Comparison of ENCODE assay signal across 21 mouse cellular contexts in the genomic region with DNA sequence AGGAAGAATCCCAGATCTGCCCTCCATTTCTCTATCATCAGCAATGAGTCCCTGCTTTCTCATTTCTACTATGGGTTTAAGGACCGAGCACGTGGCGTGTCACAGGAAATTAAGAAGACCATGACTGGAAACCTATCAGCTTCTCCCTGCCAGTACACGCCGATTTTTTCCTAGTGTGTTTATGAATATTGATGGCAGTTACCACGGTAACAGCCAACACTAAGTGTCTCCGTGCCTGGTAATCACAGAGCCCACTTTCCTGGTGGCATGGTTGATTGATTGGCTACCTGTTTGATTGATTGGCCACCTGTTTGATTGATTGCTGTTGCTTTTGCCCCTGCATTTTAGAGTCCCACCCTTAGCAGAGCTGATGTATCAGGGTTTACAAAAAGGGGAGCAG. TPM values are rescaled to one million over a fixed set of nuclear protein-coding genes. Genes with fewer than 3 reads are reported as not detected.
DNase-seq lines count a peak whose midpoint lies in the region; ATAC-seq and TF ChIP-seq lines count a peak whose summit lies in the region.
"Had no signal": no experiment of that assay in that cellular context is flagged by ENCODE, and none has a peak within 500 bp of the region (broad histone marks: within the 10 kb centered on the region; RNA-seq: fewer than 3 reads in every experiment).

No protein-coding gene starts in this region.

- H3K4me3 ChIP-seq in forebrain, embryonic 12.5 days (replicated peaks): no peak overlapping the region
- no peak overlapping the region for H3K4me3 ChIP-seq in forebrain, embryonic 13.5 days
- H3K4me3 ChIP-seq in layer of hippocampus, adult 2 months: no peak overlapping the region
- H3K4me3 ChIP-seq in midbrain, embryonic 13.5 days (replicated peaks): no peak overlapping the region
- H3K4me3 ChIP-seq in midbrain, embryonic 11.5 days (ENCODE audit: low read depth, low read length): no peak overlapping the region
- no peak overlapping the region for H3K4me3 ChIP-seq in midbrain, postnatal 0 days (ENCODE audit: low read depth, low read length)
- H3K4me3 ChIP-seq: embryonic facial prominence, embryonic 10.5 days; heart, embryonic 10.5 days had no signal

- peak in 1 of 2 experiments; percentile 19 for DNase-seq in layer of hippocampus, adult 2 months (ENCODE audit: low spot score in 2 of 2)
- DNase-seq in layer of hippocampus, adult 9-10 months (ENCODE audit: low spot score): no peak
- no peak for DNase-seq in midbrain, embryonic 11.5 days (ENCODE audit: low spot score, missing footprints)
- DNase-seq in midbrain, postnatal 0 days (ENCODE audit: low spot score): peak; percentile 58
- DNase-seq in gastrocnemius, adult 18-20 months (ENCODE audit: low spot score): no peak
- DNase-seq: adrenal gland, postnatal 10 days; cerebellum, adult 11-12 months; cerebellum, adult 9-11 months; cerebellum, postnatal 36 days; gastrocnemius, postnatal 10 days; heart, adult 18-20 months; heart, postnatal 10 days; heart, postnatal 4 days had no signal

- H3K27ac ChIP-seq in forebrain, embryonic 12.5 days: no peak overlapping the region
- H3K27ac ChIP-seq in forebrain, embryonic 13.5 days: no peak overlapping the region
- peak overlapping the region; percentile 56 for H3K27ac ChIP-seq in layer of hippocampus, adult 2 months
- H3K27ac ChIP-seq in midbrain, embryonic 13.5 days: 0 out of 2 replicates have a peak overlapping the region, but pooled peaks have one; percentile 2
- no peak overlapping the region for H3K27ac ChIP-seq in midbrain, embryonic 11.5 days (ENCODE audit: low read depth, low read length)
- no peak overlapping the region for H3K27ac ChIP-seq in midbrain, postnatal 0 days (ENCODE audit: low read depth, low read length)
- H3K27ac ChIP-seq: embryonic facial prominence, embryonic 10.5 days; heart, embryonic 10.5 days; hindbrain, embryonic 14.5 days had no signal

- 0 out of 2 replicates have a peak, but pooled peaks have one; percentile 39 for ATAC-seq in forebrain, embryonic 12.5 days (ENCODE audit: low FRiP score)
- ATAC-seq in forebrain, embryonic 13.5 days: no peak
- 0 out of 2 replicates have a peak, but pooled peaks have one; percentile 26 for ATAC-seq in midbrain, embryonic 13.5 days
- ATAC-seq in midbrain, embryonic 11.5 days (ENCODE audit: low FRiP score): no peak
- ATAC-seq in midbrain, postnatal 0 days (ENCODE audit: low FRiP score): no peak

- no peaks in the 10 kb centered on the region for H3K9me3 ChIP-seq in forebrain, embryonic 12.5 days
- H3K9me3 ChIP-seq in forebrain, embryonic 13.5 days (replicated peaks): 0 out of 2 replicates have a peak, but pooled peaks cover 4% of the 10 kb centered on the region
- no peaks in the 10 kb centered on the region for H3K9me3 ChIP-seq in midbrain, embryonic 13.5 days
- H3K9me3 ChIP-seq in midbrain, embryonic 11.5 days (ENCODE audit: control insufficient read depth, low read length): no peaks in the 10 kb centered on the region
- no peaks in the 10 kb centered on the region for H3K9me3 ChIP-seq in midbrain, postnatal 0 days (ENCODE audit: low read length)
- H3K9me3 ChIP-seq: embryonic facial prominence, embryonic 10.5 days; heart, embryonic 10.5 days had no signal

- peaks cover 32% of the 10 kb centered on the region for H3K4me1 ChIP-seq in forebrain, embryonic 12.5 days
- peaks cover 27% of the 10 kb centered on the region for H3K4me1 ChIP-seq in forebrain, embryonic 13.5 days
- peaks cover 41% of the 10 kb centered on the region for H3K4me1 ChIP-seq in midbrain, embryonic 13.5 days (replicated peaks)
- H3K4me1 ChIP-seq in midbrain, embryonic 11.5 days (ENCODE audit: control insufficient read depth, insufficient read depth, low read length): peaks cover 11% of the 10 kb centered on the region
- peaks cover 19% of the 10 kb centered on the region for H3K4me1 ChIP-seq in midbrain, postnatal 0 days (ENCODE audit: insufficient read depth, low read length)

- TF ChIP-seq CTCF in layer of hippocampus, adult 2 months (conservative IDR thresholded peaks at IDR 0.05): no peak
- no peak for TF ChIP-seq CTCF in midbrain, postnatal 0 days (IDR thresholded peaks at IDR 0.05)

- WGBS in forebrain, embryonic 12.5 days: 77% methylated on average over 7 of the region's 7 CpGs
- 70% methylated on average over 7 of the region's 7 CpGs for WGBS in forebrain, embryonic 13.5 days
- WGBS in midbrain, embryonic 13.5 days: 38% methylated on average over 7 of the region's 7 CpGs
- WGBS in midbrain, embryonic 11.5 days: 72% methylated on average over 7 of the region's 7 CpGs
- 24% methylated on average over 7 of the region's 7 CpGs for WGBS in midbrain, postnatal 0 days

- peaks cover 36% of the 10 kb centered on the region for H3K27me3 ChIP-seq in forebrain, embryonic 12.5 days
- H3K27me3 ChIP-seq in forebrain, embryonic 13.5 days: peaks cover 23% of the 10 kb centered on the region
- H3K27me3 ChIP-seq in midbrain, embryonic 13.5 days: peaks cover 13% of the 10 kb centered on the region
- H3K27me3 ChIP-seq in midbrain, embryonic 11.5 days (ENCODE audit: control insufficient read depth, insufficient read depth, low read length): no peaks in the 10 kb centered on the region; the same call in 1 of the 2 replicates
- no peaks in the 10 kb centered on the region for H3K27me3 ChIP-seq in midbrain, postnatal 0 days (ENCODE audit: insufficient read depth, low read length)

- H3K36me3 ChIP-seq in forebrain, embryonic 12.5 days (replicated peaks): no peaks in the 10 kb centered on the region
- H3K36me3 ChIP-seq in forebrain, embryonic 13.5 days (ENCODE audit: poor library complexity, severe bottlenecking): no peaks in the 10 kb centered on the region
- H3K36me3 ChIP-seq in midbrain, embryonic 13.5 days: no peaks in the 10 kb centered on the region
- no peaks in the 10 kb centered on the region for H3K36me3 ChIP-seq in midbrain, embryonic 11.5 days (ENCODE audit: control insufficient read depth, insufficient read depth, low read length)
- H3K36me3 ChIP-seq in midbrain, postnatal 0 days (ENCODE audit: insufficient read depth, low read length): no peaks in the 10 kb centered on the region
- H3K36me3 ChIP-seq: embryonic facial prominence, embryonic 10.5 days; heart, embryonic 10.5 days had no signal

- no peak overlapping the region for H3K4me2 ChIP-seq in forebrain, embryonic 12.5 days
- H3K4me2 ChIP-seq in forebrain, embryonic 13.5 days: no peak overlapping the region
- H3K4me2 ChIP-seq in midbrain, embryonic 13.5 days (replicated peaks): no peak overlapping the region
- H3K4me2 ChIP-seq in midbrain, embryonic 11.5 days: no peak overlapping the region
- no peak overlapping the region for H3K4me2 ChIP-seq in midbrain, postnatal 0 days (ENCODE audit: low read depth, low read length, poor library complexity, severe bottlenecking)
- H3K4me2 ChIP-seq: hindbrain, embryonic 14.5 days had no signal

- H3K9ac ChIP-seq in forebrain, embryonic 12.5 days: no peak overlapping the region
- H3K9ac ChIP-seq in forebrain, embryonic 13.5 days: no peak overlapping the region
- H3K9ac ChIP-seq in midbrain, embryonic 13.5 days (replicated peaks): no peak overlapping the region
- H3K9ac ChIP-seq in midbrain, embryonic 11.5 days (ENCODE audit: low read length): no peak overlapping the region
- H3K9ac ChIP-seq in midbrain, postnatal 0 days (replicated peaks; ENCODE audit: low read length, poor library complexity, severe bottlenecking): no peak overlapping the region
- H3K9ac ChIP-seq: hindbrain, embryonic 14.5 days had no signal

RNA-seq across cellular contexts. Expression of a gene that starts 30.2 kb away (rescaled TPM):
- 8.4 and 8.7 TPM in 2 replicates for polyA plus RNA-seq in forebrain, embryonic 12.5 days (2016; fragmentation: Nextera tagmentation; extraction: Ambion mirVana)
- polyA plus RNA-seq in forebrain, embryonic 13.5 days (2015; fragmentation: Nextera tagmentation; extraction: Ambion mirVana): 4.7 and 6.9 TPM in 2 replicates
- total RNA-seq in layer of hippocampus, adult 2 months (2021): 10 to 100 TPM; 85.0 to 89.1 TPM
- polyA plus RNA-seq in midbrain, embryonic 13.5 days (2015; fragmentation: Nextera tagmentation; extraction: Ambion mirVana): 9.4 and 10.6 TPM in 2 replicates
- 8.0 and 9.1 TPM in 2 replicates for polyA plus RNA-seq in midbrain, embryonic 11.5 days (2014; fragmentation: Nextera tagmentation; extraction: Ambion mirVana)
- 26.4 and 28.8 TPM in 2 replicates for total RNA-seq in midbrain, postnatal 0 days (2014; rRNA removed)
- 11.7 and 13.2 TPM in 2 replicates for polyA plus RNA-seq in midbrain, postnatal 0 days (2015; fragmentation: Nextera tagmentation; extraction: Ambion mirVana)
- under 1 TPM; 0.16 to 0.26 TPM for total RNA-seq in gastrocnemius, adult 18-20 months (2021)
- total RNA-seq: MEL had no signal
- polyA plus RNA-seq: C2C12 had no signal

Comparison
In these comparisons a context has a peak if more than half of its experiments do, and no peak if none do; other contexts are left out.
1. ATAC-seq: peak in forebrain, embryonic 12.5 days (single experiment) and midbrain, embryonic 13.5 days (single experiment); none in forebrain, embryonic 13.5 days (single experiment), midbrain, embryonic 11.5 days (single experiment) and midbrain, postnatal 0 days (single experiment).
2. H3K27ac ChIP-seq: peak in layer of hippocampus, adult 2 months (single experiment) and midbrain, embryonic 13.5 days (single experiment); none in forebrain, embryonic 12.5 days (single experiment), forebrain, embryonic 13.5 days (single experiment), midbrain, embryonic 11.5 days (single experiment) and midbrain, postnatal 0 days (single experiment).